Mouse (Mus musculus) layer of hippocampus, adult 2 months (tissue): ENCODE results near the gene Dmac2. TPM values are rescaled to one million over a fixed set of nuclear protein-coding genes. Genes with fewer than 3 reads are reported as not detected.

ENCODE experiments used
- DNase-seq, 2 experiments: peaks; one replicate each; pipeline ENCODE4 v3.0.0; 2022; ENCODE audit warnings: low spot score in 2 of 2
- H3K27ac ChIP-seq: fragments of 200-600 bp; 2 replicates; pipeline ENCODE4 v1.8.1; 2022
- H3K4me3 ChIP-seq: fragments of 200-600 bp; 2 replicates; pipeline ENCODE4 v1.8.1; 2022; ENCODE audit warnings: mild to moderate bottlenecking
- CTCF ChIP-seq: fragments of 200-600 bp; conservative IDR thresholded peaks from 2 replicates; pipeline ENCODE4 v1.8.1; 2022; ENCODE audit warnings: antibody characterized with exemption, mild to moderate bottlenecking, moderate library complexity
- total RNA-seq, 2 experiments: library from RNA; stranded (reverse); gene quantifications; 2 replicates each; pipeline ENCODE4 v1.2.3; 2021

Dmac2 gene
- total RNA-seq, 2 experiments from 2014 or later = 47.0 to 50.3 TPM

- Histone ChIP-seq H3K4me3 (peak within 1 kb of the TSS; percentile 28), H3K27ac (no peak within 1 kb of the TSS)
- no peak for DNase-seq
- no peak for TF ChIP-seq CTCF
Observed at GRCm38 (mm10) chr7:25674719-25675300, 55.6 kb downstream of the Dmac2 start, which contains the start of gene Tmem91. Tmem91 (minus strand) TSS chr7:25675166.

Other genes with a start within 250 kb of the Dmac2 start
- gene Cnfn, start 249.7 kb upstream of the Dmac2 start, total RNA-seq = not detected
- gene Lipe, start 220.7 kb upstream of the Dmac2 start, total RNA-seq = 1 to 10 TPM; 9.1 to 10.0 TPM
- gene Cxcl17, start 206.5 kb upstream of the Dmac2 start, total RNA-seq = not detected
- gene Ceacam1, start 141.8 kb upstream of the Dmac2 start, total RNA-seq = 1 to 10 TPM; 3.2 to 4.2 TPM
- under 1 TPM; 0.20 to 0.67 TPM for gene Ceacam2, start 79.6 kb upstream of the Dmac2 start, total RNA-seq
- gene Erich4, start 3.5 kb upstream of the Dmac2 start, total RNA-seq = not detected
- 1 to 10 TPM; 1.5 to 1.9 TPM for gene B3gnt8, start 7.2 kb downstream of the Dmac2 start, total RNA-seq
- gene Bckdha, start 39.6 kb downstream of the Dmac2 start, total RNA-seq = 10 to 100 TPM; 37.1 to 41.4 TPM
- gene Exosc5, start 39.8 kb downstream of the Dmac2 start, total RNA-seq = 10 to 100 TPM; 26.9 to 28.1 TPM
- gene Tmem91, start 55.8 kb downstream of the Dmac2 start, total RNA-seq = 10 to 100 TPM in 1 of 2 experiments, 1 to 10 TPM in 1; 8.6 to 11.6 TPM
- gene B9d2, start 61.4 kb downstream of the Dmac2 start, total RNA-seq = 10 to 100 TPM; 20.2 to 20.6 TPM
- 1 to 10 TPM; 6.9 TPM for gene Tgfb1, start 67.6 kb downstream of the Dmac2 start, total RNA-seq
- gene Ccdc97, start 99.7 kb downstream of the Dmac2 start, total RNA-seq = 10 to 100 TPM; 62.9 to 67.4 TPM
- gene Hnrnpul1, start 135.3 kb downstream of the Dmac2 start, total RNA-seq = 100 to 1,000 TPM; 110 to 115 TPM
- 10 to 100 TPM; 36.6 to 41.1 TPM for gene Axl, start 169.3 kb downstream of the Dmac2 start, total RNA-seq
- gene Cyp2s1, start 197.5 kb downstream of the Dmac2 start, total RNA-seq = 1 to 10 TPM; 1.4 to 2.3 TPM